Mouse (Mus musculus) cerebellum, adult 18-20 months (tissue): ENCODE results near the gene Ubac2.

Experiments
- DNase-seq, 2 experiments: peaks; one replicate each; pipeline ENCODE4 v3.0.0; 2021

Ubac2 gene

DNA sequence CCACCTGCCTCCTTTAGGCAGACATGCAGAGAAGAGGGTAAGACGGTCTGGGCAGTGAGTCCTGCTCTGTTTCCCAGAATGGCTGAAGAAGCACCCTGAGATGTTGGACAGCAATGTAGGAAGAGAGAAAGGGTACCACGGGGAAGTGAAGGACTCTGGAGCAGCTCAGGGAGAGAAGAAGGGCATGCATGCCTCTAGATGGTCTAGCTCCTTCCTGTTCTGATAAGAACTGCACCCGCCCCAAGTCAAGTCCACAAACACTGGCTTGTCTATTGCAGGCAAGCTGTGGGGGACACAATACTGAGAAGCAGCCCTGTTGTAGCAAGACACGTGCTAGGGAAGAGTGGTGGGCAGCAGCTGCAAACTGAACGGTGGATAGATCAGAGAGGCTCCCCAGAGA is 133.8 kb downstream of the Ubac2 start:
- no peak for DNase-seq

- DNase-seq: no peak
These were observed 134.4 kb downstream of the Ubac2 start for GRCm38 (mm10) chr14:122012814-122013213.

GRCm38 (mm10) chr14:122013417-122013951 is 135.1 kb downstream of the Ubac2 start:
- DNase-seq: no peak

- DNase-seq: no peak
These were observed 139.5 kb downstream of the Ubac2 start for GRCm38 (mm10) chr14:122017958-122018357.

DNA sequence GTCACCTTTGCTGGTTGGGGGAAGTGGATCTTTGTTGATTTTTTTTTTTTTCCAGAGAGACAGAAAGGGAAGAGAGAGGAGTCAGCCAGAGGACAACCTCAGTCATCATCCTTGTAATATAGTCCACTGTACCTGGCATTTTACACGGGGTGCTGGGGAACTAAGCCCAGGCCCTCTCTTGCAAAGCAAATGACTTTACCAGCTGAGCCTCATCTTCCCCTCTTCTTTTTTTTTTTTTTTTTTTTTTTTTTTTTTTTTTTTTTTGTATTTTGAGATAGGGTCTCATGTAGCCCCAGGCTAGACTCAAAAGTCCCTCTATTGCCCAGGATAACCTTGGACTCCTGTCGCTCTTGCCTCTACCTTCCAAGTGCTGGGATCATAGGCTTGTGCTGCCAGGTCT is 141.0 kb downstream of the Ubac2 start:
- DNase-seq: no peak

DNA sequence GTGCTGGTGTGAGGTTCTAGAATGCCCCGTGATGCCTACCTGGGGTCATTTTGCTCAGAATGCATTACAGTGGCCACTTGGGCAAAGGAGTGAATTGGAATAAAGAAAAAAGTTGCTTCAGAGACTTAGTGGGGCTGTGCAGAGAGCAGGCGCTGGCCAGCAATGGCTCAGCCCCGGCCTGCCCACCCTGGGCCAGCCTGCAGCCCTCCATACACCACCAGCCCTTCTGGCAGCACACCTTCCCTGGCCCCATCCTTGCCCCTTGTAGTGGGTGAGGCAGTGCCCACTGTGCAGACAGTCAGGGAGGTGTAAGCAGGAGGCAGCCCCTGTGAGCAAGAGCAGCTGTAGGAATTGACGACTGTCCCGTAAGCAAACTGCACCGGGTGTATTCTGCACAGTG is 142.1 kb downstream of the Ubac2 start:
- no peak for DNase-seq

- DNase-seq: no peak
These were observed 144.6 kb downstream of the Ubac2 start for GRCm38 (mm10) chr14:122023054-122023453.

GRCm38 (mm10) chr14:122023928-122024327 is 145.5 kb downstream of the Ubac2 start:
- DNase-seq: no peak

- no peak for DNase-seq
These were observed 150.7 kb downstream of the Ubac2 start for GRCm38 (mm10) chr14:122028926-122029745.

GRCm38 (mm10) chr14:122029851-122030250 is 151.4 kb downstream of the Ubac2 start:
- no peak for DNase-seq

- DNase-seq: no peak
These were observed 153.6 kb downstream of the Ubac2 start for GRCm38 (mm10) chr14:122032045-122032444.

GRCm38 (mm10) chr14:122034451-122034850 is 156.0 kb downstream of the Ubac2 start, which contains the start of gene Timm8a2:
Gene Timm8a2 (plus strand): TSS chr14:122034674.
- no peak for DNase-seq

- DNase-seq: no peak
These were observed 156.8 kb downstream of the Ubac2 start for GRCm38 (mm10) chr14:122035181-122035580.

DNA sequence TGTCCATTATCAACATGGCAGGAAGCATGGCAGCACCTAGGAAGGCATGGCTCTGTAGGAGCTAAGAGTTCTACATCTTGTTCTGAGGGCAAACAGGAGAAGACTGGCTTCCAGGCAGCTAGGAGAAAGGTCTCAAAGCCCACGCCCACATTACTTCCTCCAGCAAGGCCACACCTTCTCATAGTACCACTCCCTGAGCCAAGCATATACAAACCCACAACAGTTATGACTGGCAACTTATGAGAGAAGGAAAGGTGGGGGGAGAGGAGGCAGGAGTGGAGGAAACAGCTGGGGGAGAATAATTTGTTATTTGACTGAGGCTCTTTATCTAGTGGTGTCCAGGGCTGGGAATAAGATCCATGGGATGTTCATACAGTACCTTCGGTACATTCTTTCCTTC is 157.4 kb downstream of the Ubac2 start:
- no peak for DNase-seq

DNA sequence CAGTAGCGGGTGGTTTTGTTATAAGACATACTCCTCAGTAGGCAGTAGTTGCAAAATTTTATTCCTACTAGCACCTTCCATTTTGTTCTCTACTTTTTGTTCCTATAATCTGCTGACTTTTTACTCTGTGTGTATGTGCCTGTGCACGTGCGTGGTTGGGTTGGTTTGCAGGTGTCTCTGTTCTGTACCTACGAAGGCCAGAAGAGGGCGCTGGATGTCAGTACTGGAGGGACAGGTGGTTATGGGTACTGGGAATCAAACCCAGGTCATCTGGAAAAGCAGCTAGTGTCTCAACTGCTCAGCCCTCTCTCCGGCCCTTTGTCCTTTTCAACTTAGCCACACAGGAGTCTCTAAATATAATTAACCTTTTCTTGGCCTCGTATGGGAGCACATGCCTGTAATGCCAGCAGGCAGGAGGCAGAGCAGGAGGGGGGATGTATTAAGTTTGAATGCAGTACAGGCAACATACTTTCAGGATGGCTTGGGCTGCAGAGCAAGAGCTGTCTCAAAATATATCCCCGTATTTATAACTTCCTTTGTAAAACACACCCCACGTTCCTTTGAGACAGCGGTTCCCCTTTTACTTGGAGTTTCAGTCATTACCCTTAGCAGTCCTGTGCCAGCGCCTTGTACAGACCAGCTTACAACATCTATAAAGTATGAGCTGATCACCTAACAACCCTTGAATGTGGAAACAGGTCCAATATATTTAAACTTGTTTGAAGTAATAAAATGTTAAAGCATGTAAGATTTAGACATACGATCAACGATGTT is 160.6 kb downstream of the Ubac2 start:
- no peak for DNase-seq

GRCm38 (mm10) chr14:122041413-122041825 is 163.0 kb downstream of the Ubac2 start:
- no peak for DNase-seq

DNA sequence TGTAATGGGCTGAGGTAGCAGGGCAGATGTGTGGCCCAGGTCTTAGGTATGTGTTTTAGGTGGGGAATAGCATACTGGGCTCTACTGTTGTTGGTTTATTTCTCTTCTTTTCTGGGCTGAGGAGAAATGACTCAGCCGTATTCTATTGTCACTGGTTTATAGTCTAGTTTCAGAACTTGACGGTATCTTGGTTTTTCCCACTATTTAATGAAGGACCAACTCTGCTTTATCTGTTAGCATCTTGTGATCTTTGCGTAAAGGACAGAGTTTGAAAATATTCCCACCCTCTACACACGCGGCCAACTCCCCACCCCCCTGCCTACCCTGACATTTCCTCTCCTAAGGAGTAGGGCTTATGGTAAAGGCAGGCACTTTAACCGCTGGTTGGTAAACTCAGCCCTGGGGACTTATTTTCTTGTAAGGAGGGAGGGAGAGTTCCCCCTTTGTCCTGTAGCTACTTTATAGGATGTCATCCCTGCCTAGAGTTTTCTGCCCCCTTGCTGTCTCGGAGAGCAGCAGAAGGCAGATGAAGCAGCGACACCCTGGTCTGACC is 163.8 kb downstream of the Ubac2 start:
- DNase-seq: no peak

GRCm38 (mm10) chr14:122047784-122048183 is 169.4 kb downstream of the Ubac2 start:
- DNase-seq: no peak

DNA sequence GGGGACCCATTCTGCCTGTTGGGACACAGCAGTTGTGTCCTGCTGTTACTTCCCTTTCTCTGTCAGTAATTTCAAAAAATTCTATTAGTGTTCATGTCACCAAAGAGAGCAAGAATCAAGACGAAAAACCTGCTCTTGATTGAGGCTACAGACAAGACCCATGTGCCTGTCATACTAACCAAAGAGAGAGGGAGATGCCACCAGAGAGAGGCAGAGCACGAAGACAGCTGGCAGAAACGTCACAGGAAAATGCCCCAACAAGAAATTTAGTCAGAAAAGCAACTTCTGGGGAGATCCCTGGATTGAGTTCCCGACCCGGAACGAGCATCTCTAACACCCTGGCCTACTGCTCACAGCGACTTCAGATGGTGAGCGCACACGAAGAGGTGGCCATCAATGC is 170.4 kb downstream of the Ubac2 start:
- no peak for DNase-seq

- no peak for DNase-seq
These were observed 174.6 kb downstream of the Ubac2 start for GRCm38 (mm10) chr14:122052896-122053635.

- DNase-seq: no peak
These were observed 178.5 kb downstream of the Ubac2 start for GRCm38 (mm10) chr14:122056871-122057270.

DNA sequence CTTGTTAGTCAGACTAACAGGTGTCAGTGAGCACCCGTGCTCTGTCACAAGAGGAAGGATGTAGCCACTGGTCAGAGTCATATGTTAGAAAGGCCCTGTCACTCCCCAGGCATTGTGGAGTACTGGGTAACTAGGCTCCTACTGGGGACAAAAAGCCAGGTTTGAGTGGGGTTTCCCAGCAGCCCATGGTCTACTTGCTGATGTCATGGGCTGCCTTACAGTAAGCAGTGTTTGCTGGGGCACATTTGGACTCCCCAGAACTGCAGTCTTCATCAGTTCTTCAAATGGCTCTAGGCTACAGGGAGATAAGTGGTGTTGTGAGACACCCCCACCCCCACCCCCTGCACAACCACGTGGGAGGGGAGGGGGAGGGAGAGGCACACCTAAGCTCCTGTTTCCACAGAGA is 179.5 kb downstream of the Ubac2 start:
- no peak for DNase-seq

- DNase-seq: peak; percentile 69 to 75
These were observed 182.2 kb downstream of the Ubac2 start for GRCm38 (mm10) chr14:122060642-122061041.
